Mouse (Mus musculus) kidney, adult 2 months (tissue): ENCODE data around the gene Gna15.

Experiments
- CTCF ChIP-seq: fragments of 200-500 bp; conservative IDR thresholded peaks from 2 replicates; pipeline ENCODE4 v1.5.1; 2011; ENCODE audit warnings: low read depth, mild to moderate bottlenecking, control low read depth, low read length, moderate library complexity, mixed read lengths; ENCODE audit not compliant: insufficient read depth, insufficient read length
- POLR2A ChIP-seq: fragments of 200-500 bp; IDR thresholded peaks from one replicate; pipeline ENCODE4 v1.6.1; 2011; ENCODE audit warnings: low read depth, low read length, control low read depth

GRCm38 (mm10) chr10:81488081-81488480 is 35.9 kb downstream of the Gna15 start:
- TF ChIP-seq CTCF = no peak
- no peak for TF ChIP-seq POLR2A
